Mouse (Mus musculus) lung, adult 2 months (tissue): Measurements from ENCODE around the gene Cbs.

Experiments
- CTCF ChIP-seq: fragments of 200-500 bp; IDR thresholded peaks from 2 replicates; pipeline ENCODE4 v1.5.1; 2011; ENCODE audit warnings: mild to moderate bottlenecking, low read length, control low read depth; ENCODE audit not compliant: insufficient read depth
- POLR2A ChIP-seq: fragments of 200-500 bp; IDR thresholded peaks from 2 replicates; pipeline ENCODE4 v1.6.1; 2011; ENCODE audit warnings: low read depth, mild to moderate bottlenecking, control low read depth, low read length, borderline replicate concordance; ENCODE audit errors: extremely low read depth

DNA sequence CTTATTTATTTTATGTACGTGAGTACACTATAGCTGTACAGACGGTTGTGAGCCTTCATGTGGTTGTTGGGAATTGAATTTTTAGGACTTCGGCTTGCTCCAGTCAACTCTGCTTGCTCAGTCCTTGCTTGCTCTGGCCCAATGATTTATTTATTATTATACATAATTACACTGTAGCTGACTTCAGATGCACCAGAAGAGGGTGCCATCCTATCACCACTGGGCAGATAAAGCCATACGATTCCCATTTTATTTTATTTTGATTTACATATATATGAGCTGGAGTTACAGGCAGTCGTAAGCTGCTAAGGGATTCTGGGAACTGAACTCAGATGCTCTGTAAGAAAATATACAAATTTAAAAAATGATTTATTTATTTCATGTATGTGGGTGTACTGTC, 65.3 kb downstream of the Cbs start:
- no peak for TF ChIP-seq CTCF
- no peak for TF ChIP-seq POLR2A
